19 mouse cellular contexts compared by ENCODE assay signal in genomic region chr6:65310176-65310575, GRCm38 (mm10).
A peak's percentile ranks its signal among the peaks of the same experiment; 100 is the strongest.
DNase-seq lines count a peak whose midpoint lies in the region; ATAC-seq and TF ChIP-seq lines count a peak whose summit lies in the region.
"Had no signal": no experiment of that assay in that cellular context is flagged by ENCODE, and none has a peak within 500 bp of the region (broad histone marks: within the 10 kb centered on the region; RNA-seq: fewer than 3 reads in every experiment).

No protein-coding gene starts in this region.

- H3K4me3 ChIP-seq in forebrain, embryonic 12.5 days (replicated peaks): no peak overlapping the region
- no peak overlapping the region for H3K4me3 ChIP-seq in forebrain, embryonic 16.5 days (replicated peaks; ENCODE audit: low read length)
- H3K4me3 ChIP-seq in neural tube, embryonic 11.5 days (ENCODE audit: low read depth, low read length): no peak overlapping the region
- H3K4me3 ChIP-seq in neural tube, embryonic 15.5 days (replicated peaks): no peak overlapping the region
- no peak overlapping the region for H3K4me3 ChIP-seq in midbrain, embryonic 13.5 days (replicated peaks)
- H3K4me3 ChIP-seq in layer of hippocampus, adult 2 months: no peak overlapping the region
- H3K4me3 ChIP-seq: intestine, embryonic 15.5 days; limb, embryonic 12.5 days had no signal

- peaks cover 7% of the 10 kb centered on the region; the same call in 1 of the 2 replicates for H3K4me1 ChIP-seq in forebrain, embryonic 12.5 days
- H3K4me1 ChIP-seq in forebrain, embryonic 16.5 days (replicated peaks; ENCODE audit: control insufficient read depth, insufficient read depth, low read length): peaks cover 4% of the 10 kb centered on the region
- peaks cover 3% of the 10 kb centered on the region; the same call in 1 of the 2 replicates for H3K4me1 ChIP-seq in neural tube, embryonic 11.5 days (ENCODE audit: control insufficient read depth, insufficient read depth, low read length)
- peaks cover 4% of the 10 kb centered on the region; the same call in 1 of the 2 replicates for H3K4me1 ChIP-seq in neural tube, embryonic 15.5 days
- peaks cover 13% of the 10 kb centered on the region for H3K4me1 ChIP-seq in midbrain, embryonic 13.5 days (replicated peaks)
- H3K4me1 ChIP-seq: intestine, embryonic 15.5 days; limb, embryonic 12.5 days had no signal

- H3K27me3 ChIP-seq in forebrain, embryonic 12.5 days: no peaks in the 10 kb centered on the region
- no peaks in the 10 kb centered on the region for H3K27me3 ChIP-seq in forebrain, embryonic 16.5 days (replicated peaks; ENCODE audit: control insufficient read depth, insufficient read depth, low read length)
- H3K27me3 ChIP-seq in neural tube, embryonic 11.5 days (ENCODE audit: control insufficient read depth, insufficient read depth, low read length): no peaks in the 10 kb centered on the region
- no peaks in the 10 kb centered on the region for H3K27me3 ChIP-seq in neural tube, embryonic 15.5 days (replicated peaks)
- H3K27me3 ChIP-seq in midbrain, embryonic 13.5 days: no peaks in the 10 kb centered on the region
- H3K27me3 ChIP-seq: intestine, embryonic 15.5 days; limb, embryonic 12.5 days had no signal

- H3K27ac ChIP-seq in forebrain, embryonic 12.5 days: peak overlapping the region; percentile 74
- no peak overlapping the region for H3K27ac ChIP-seq in forebrain, embryonic 16.5 days (ENCODE audit: low read length)
- no peak overlapping the region for H3K27ac ChIP-seq in neural tube, embryonic 11.5 days (ENCODE audit: low read depth, low read length)
- H3K27ac ChIP-seq in neural tube, embryonic 15.5 days (replicated peaks): no peak overlapping the region
- peak overlapping the region; percentile 80 for H3K27ac ChIP-seq in midbrain, embryonic 13.5 days
- H3K27ac ChIP-seq in layer of hippocampus, adult 2 months: no peak overlapping the region
- H3K27ac ChIP-seq: intestine, embryonic 15.5 days; limb, embryonic 12.5 days had no signal

- DNase-seq in neural tube, embryonic 11.5 days (ENCODE audit: low spot score): peak; percentile 32
- no peak for DNase-seq in left cerebral cortex, postnatal 10 days (ENCODE audit: extremely low spot score in 1 of 2, low spot score in 2 of 2)
- DNase-seq in layer of hippocampus, adult 2 months (ENCODE audit: low spot score in 2 of 2): no peak
- DNase-seq: cerebellum, adult 11-12 months; cerebellum, postnatal 10 days; gastrocnemius, postnatal 10 days; heart, adult 11 months; kidney, adult 9 months; kidney, postnatal 14 days; liver, postnatal 0 days had no signal

- H3K9ac ChIP-seq in forebrain, embryonic 12.5 days: no peak overlapping the region
- no peak overlapping the region for H3K9ac ChIP-seq in forebrain, embryonic 16.5 days (replicated peaks; ENCODE audit: low read depth, low read length)
- H3K9ac ChIP-seq in neural tube, embryonic 11.5 days (ENCODE audit: low read length): no peak overlapping the region
- H3K9ac ChIP-seq in neural tube, embryonic 15.5 days (replicated peaks): no peak overlapping the region
- no peak overlapping the region for H3K9ac ChIP-seq in midbrain, embryonic 13.5 days (replicated peaks)
- H3K9ac ChIP-seq: intestine, embryonic 15.5 days; limb, embryonic 12.5 days; liver, postnatal 0 days had no signal

- ATAC-seq in forebrain, embryonic 12.5 days (ENCODE audit: low FRiP score): peak; percentile 31; the same call in 1 of the 2 replicates
- ATAC-seq in forebrain, embryonic 16.5 days: no peak
- ATAC-seq in neural tube, embryonic 11.5 days (ENCODE audit: insufficient read depth, low FRiP score, low TSS enrichment): no peak
- ATAC-seq in neural tube, embryonic 15.5 days (ENCODE audit: low FRiP score): no peak
- peak; percentile 58; the same call in 1 of the 2 replicates for ATAC-seq in midbrain, embryonic 13.5 days
- ATAC-seq: intestine, embryonic 15.5 days; liver, postnatal 0 days; lung, postnatal 0 days had no signal

- H3K9me3 ChIP-seq in forebrain, embryonic 12.5 days: 0 out of 2 replicates have a peak, but pooled peaks cover 4% of the 10 kb centered on the region
- peaks cover 3% of the 10 kb centered on the region; the same call in 1 of the 2 replicates for H3K9me3 ChIP-seq in forebrain, embryonic 16.5 days (ENCODE audit: control insufficient read depth, low read length)
- no peaks in the 10 kb centered on the region for H3K9me3 ChIP-seq in neural tube, embryonic 11.5 days (ENCODE audit: control insufficient read depth, low read length)
- no peaks in the 10 kb centered on the region for H3K9me3 ChIP-seq in neural tube, embryonic 15.5 days (replicated peaks)
- H3K9me3 ChIP-seq in midbrain, embryonic 13.5 days: no peaks in the 10 kb centered on the region; the same call in 1 of the 2 replicates
- H3K9me3 ChIP-seq: intestine, embryonic 15.5 days; limb, embryonic 12.5 days had no signal

- H3K4me2 ChIP-seq in forebrain, embryonic 12.5 days: no peak overlapping the region
- no peak overlapping the region for H3K4me2 ChIP-seq in forebrain, embryonic 16.5 days (ENCODE audit: low read length)
- no peak overlapping the region for H3K4me2 ChIP-seq in neural tube, embryonic 11.5 days (ENCODE audit: low read depth)
- no peak overlapping the region for H3K4me2 ChIP-seq in neural tube, embryonic 15.5 days
- H3K4me2 ChIP-seq in midbrain, embryonic 13.5 days (replicated peaks): no peak overlapping the region
- H3K4me2 ChIP-seq: heart, embryonic 11.5 days; intestine, embryonic 15.5 days; limb, embryonic 12.5 days; liver, embryonic 11.5 days had no signal

- TF ChIP-seq CTCF in layer of hippocampus, adult 2 months (conservative IDR thresholded peaks at IDR 0.05): no peak

- WGBS in forebrain, embryonic 12.5 days: 16% methylated on average over 1 of the region's 1 CpGs
- WGBS in forebrain, embryonic 16.5 days: 5% methylated on average over 1 of the region's 1 CpGs
- 32% methylated on average over 1 of the region's 1 CpGs for WGBS in neural tube, embryonic 11.5 days
- 20% methylated on average over 1 of the region's 1 CpGs for WGBS in neural tube, embryonic 15.5 days
- 7% methylated on average over 1 of the region's 1 CpGs for WGBS in midbrain, embryonic 13.5 days

- intact Hi-C loops in left cerebral cortex, postnatal 10 days (cut with DNase I): no loop called here

- no peaks in the 10 kb centered on the region for H3K36me3 ChIP-seq in forebrain, embryonic 12.5 days (replicated peaks)
- H3K36me3 ChIP-seq in forebrain, embryonic 16.5 days (ENCODE audit: control insufficient read depth, insufficient read depth): no peaks in the 10 kb centered on the region
- no peaks in the 10 kb centered on the region for H3K36me3 ChIP-seq in neural tube, embryonic 11.5 days (ENCODE audit: control insufficient read depth, insufficient read depth, low read length)
- no peaks in the 10 kb centered on the region for H3K36me3 ChIP-seq in neural tube, embryonic 15.5 days
- no peaks in the 10 kb centered on the region for H3K36me3 ChIP-seq in midbrain, embryonic 13.5 days
- H3K36me3 ChIP-seq: intestine, embryonic 15.5 days; limb, embryonic 12.5 days had no signal

Comparison
In these comparisons a context has a peak if more than half of its experiments do, and no peak if none do; other contexts are left out.
1. ATAC-seq: peak in forebrain, embryonic 12.5 days (single experiment) and midbrain, embryonic 13.5 days (single experiment); none in forebrain, embryonic 16.5 days (single experiment), neural tube, embryonic 11.5 days (single experiment) and neural tube, embryonic 15.5 days (single experiment).
2. H3K27ac ChIP-seq: peak in forebrain, embryonic 12.5 days (single experiment) and midbrain, embryonic 13.5 days (single experiment); none in forebrain, embryonic 16.5 days (single experiment), neural tube, embryonic 11.5 days (single experiment), neural tube, embryonic 15.5 days (single experiment) and layer of hippocampus, adult 2 months (single experiment).